Mouse (Mus musculus) spleen, embryonic (tissue): Measurements from ENCODE around the gene Tex37.

ENCODE experiments used
- CTCF ChIA-PET: fragments of 350-600 bp; sonication (Branson Sonifier 250); formaldehyde crosslinking; loops from one replicate; lab custom pipeline; 2022; lab: Charles Lee

Gene Tex37

GRCm38 (mm10) chr6:70918827-70919226 lies at the start of gene Tex37:
TSS of gene Tex37 (minus strand) at chr6:70918927.
- CTCF ChIA-PET: no interaction called here

DNA sequence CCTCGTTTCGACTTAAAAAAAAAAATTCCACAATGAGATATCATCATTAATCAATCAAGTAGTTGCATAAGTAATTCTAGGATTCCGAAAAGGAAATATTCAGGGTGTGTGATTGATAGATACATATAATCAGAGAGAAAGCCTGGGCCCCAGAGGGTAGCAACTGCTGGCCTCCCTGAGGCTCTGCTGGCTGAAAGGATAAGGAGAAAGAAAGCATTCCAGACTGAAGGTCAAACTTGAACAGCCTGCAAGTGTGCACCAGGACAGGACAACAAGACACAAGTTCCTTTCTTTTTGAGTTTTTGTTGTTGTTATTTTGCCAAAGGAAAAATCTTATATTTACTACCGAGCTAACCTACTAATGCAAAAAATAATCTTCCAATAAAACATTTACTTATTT lies 49.6 kb upstream of the Tex37 start:
- CTCF ChIA-PET: no interaction called here

DNA sequence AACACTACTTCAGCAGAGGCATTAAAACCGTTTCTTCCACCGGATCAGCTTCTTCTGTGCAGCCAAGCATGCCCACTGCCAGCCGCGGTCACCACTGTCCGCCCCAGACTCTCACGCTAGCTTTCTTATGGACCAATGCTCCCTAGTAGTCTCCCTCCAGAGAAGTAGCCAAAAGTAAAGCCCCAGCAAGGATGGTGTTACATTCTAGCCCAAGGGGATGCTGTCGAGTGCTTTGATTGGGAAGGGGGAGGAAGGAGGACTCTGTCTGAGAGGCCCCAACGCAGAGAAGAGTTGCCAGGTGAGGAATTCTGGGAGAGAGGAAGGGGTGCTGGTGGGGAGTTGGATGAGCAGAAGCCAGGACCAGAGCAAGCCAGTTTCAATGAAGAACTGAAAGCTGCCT lies 48.7 kb upstream of the Tex37 start:
- CTCF ChIA-PET: no interaction called here

- CTCF ChIA-PET: interaction anchor here (0.9 kb wide), 1 partner anchor 29 kb away, joined by 7 read pairs; no protein-coding TSS in a partner anchor
Observed at GRCm38 (mm10) chr6:70965694-70966093, 47.0 kb upstream of the Tex37 start.

GRCm38 (mm10) chr6:70964116-70964830 lies 45.5 kb upstream of the Tex37 start:
- CTCF ChIA-PET: no interaction called here

DNA sequence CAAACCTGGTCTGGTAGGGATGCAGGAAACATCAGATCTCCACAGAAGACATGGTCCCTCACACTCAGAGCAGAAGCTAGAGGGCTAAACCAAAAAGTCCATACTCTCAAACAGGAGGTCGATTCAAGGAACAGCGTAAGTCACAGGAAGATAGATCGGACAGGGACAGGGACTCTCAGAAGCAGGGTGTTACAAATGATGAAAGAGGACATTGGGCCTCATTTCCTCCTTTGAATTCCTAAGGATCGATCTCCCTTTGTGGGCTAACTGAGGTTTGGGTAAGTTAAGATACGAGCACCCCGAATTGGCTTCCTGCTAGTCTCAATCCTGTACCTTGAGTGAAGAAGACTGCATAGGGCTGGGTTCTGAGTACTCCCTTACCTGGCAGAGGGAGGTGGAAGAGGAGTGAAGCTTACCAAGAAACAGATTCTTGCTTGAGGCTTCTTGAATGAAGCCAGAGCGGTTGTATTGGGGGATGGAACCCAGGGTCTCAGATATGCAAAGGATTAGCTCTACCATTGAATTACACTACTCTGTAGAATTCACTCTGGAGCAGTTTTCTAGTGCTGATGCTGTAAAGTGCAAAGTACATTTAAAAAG lies 38.7 kb upstream of the Tex37 start:
- CTCF ChIA-PET: no interaction called here

GRCm38 (mm10) chr6:70956936-70957335 lies 38.2 kb upstream of the Tex37 start:
- CTCF ChIA-PET: no interaction called here

DNA sequence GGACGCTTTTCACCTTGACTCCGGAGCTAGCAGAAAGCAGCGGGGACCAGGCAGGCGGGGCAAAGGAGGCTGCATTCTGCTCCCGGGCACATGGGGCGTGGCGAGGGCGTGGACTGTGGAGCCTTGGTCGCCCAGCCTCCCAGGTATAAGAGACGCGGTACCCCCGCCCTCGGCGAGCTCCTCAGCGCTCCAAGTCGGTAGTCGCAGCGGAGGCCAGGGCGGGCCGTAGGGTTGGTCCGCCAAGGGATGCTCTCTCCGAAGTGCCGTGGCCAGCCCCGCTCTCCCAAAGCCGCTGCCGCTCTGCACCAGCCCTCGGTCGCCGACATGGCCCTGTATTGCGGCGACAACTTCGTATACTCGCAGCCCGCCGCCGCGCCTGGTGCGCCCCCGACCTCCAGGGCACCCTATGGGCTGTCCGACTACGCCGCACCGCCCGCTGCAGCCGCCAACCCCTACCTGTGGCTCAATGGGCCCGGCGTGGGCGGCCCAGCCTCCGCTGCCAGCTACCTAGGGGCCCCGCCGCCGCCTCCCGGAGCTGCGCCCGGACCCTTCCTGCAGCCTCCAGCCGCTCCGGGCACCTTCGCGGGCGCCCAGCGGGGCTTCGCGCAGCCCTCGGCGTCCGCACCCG lies 37.7 kb upstream of the Tex37 start, which contains the start of gene Foxi3:
Gene Foxi3, plus strand, starts transcription at position 247 of the 628 bp plus-strand sequence.
- CTCF ChIA-PET: no interaction called here

DNA sequence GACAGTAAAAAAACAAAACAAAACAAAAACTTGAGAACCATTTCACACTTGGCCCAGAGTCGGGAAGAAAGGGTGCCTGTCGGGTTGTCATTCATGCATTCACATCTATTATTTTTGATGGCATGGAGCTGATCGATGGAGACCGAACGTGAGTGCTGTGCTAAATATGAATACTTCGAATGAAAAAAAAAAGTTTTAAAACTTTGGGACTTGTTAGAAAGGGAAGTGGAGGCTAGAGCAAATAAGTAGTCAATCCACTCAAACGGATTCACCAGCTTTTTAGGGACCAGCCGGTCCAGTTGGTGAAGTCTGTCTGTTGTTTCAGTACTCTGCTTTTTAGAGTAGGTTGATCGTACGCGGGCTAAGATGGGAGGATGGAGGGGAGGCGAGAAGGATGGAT lies 37.1 kb upstream of the Tex37 start:
- CTCF ChIA-PET: no interaction called here

- CTCF ChIA-PET: no interaction called here
Observed at GRCm38 (mm10) chr6:70955291-70955800, 36.6 kb upstream of the Tex37 start.

DNA sequence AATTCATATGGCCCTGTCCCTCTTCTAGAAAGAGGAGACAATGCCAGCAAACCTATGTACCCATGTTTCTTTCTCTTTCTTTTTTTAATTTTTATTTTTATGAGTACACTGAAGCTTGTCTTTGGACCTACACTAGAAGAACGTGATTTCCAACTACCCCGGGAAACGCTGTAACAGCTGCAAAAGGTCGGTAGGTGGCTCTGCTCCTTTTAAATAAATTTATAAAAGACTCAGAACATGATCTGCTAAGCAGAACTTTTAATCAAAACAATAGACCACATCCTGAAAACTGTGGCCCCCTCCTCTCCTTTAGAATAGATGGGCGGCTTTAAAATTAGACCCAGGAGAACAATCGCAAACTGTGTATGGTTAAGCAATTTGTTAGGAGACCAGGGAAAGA lies 35.3 kb upstream of the Tex37 start:
- CTCF ChIA-PET: no interaction called here

DNA sequence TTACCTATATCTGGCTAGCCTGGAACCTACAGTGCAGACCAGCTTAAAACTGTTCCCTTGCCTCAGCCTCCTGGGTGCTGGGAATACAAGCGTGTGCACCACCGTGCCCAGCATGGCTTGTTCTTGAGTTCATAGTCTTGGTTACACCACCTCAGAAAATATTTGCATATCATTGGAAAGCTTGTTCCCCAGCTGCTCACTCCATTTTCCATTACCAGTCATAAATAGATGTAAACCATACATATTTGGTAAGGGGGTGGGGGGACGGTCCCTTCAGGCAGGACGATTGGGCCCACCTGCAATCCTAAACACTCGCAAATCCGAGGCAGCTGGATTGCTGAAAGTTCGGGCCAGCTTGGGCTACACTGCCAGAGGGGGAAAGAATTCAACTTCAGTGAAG lies 34.5 kb upstream of the Tex37 start:
- CTCF ChIA-PET: no interaction called here

DNA sequence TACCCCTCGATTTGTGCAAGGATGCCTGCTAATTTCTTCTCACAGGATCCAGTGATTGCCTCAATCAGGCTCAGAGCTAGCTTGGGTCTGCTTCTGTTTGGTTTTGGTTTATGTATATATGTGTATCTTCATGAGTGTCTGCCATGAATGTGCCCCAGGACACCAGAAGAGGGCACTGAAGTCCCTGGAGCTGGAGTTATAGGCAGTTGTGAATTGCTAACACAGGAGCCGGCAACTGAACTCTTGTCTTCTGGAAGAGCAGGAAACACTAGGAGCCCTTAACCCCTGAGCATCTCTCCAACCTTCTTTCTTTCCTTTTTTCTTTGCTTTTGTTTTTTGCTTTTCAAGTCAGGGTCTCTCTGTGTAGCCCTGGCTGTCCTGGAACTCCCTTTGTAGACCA lies 13.1 kb upstream of the Tex37 start:
- CTCF ChIA-PET: no interaction called here

DNA sequence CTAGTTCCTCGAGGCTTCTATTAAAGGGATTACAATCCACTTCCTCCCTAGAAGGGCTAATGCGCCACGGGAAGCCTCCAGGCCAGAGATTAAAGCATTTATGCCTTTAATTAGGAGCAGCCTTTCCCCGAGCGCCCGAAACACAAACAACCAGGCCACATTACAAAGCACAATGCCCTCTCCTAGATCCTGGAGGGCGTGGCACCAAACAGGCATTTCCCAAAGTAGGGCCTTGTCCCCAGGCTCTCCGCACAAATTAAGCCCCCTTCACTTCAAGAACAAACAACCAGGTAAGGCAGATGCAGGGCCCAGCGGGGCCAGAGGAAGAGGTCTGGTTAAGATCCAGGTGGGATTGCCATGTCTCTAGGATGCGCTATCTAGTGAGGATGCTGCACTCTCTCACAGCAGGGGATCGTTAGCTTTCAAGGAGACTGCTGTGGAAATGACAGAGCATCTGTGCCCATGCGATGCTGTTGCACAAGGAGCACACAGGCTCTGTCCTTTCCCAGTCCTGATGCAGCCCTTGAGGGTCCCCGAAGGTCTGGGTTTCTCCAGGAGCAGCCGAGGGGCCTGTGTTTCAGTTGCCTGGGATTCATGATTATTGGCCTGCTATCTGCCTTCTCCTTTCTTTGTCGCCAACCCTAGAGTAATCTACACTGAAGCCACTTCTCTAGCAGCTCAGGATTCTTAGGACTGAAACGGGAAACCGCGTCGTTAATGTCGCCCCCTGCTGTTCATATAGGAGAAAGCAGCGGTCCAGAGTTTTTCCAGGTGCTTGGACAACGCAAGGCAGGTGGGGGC lies 2.7 kb upstream of the Tex37 start:
- CTCF ChIA-PET: no interaction called here

GRCm38 (mm10) chr6:70912396-70912765 lies 6.3 kb downstream of the Tex37 start:
- CTCF ChIA-PET: no interaction called here

GRCm38 (mm10) chr6:70911668-70912395 lies 6.9 kb downstream of the Tex37 start:
- CTCF ChIA-PET: no interaction called here

DNA sequence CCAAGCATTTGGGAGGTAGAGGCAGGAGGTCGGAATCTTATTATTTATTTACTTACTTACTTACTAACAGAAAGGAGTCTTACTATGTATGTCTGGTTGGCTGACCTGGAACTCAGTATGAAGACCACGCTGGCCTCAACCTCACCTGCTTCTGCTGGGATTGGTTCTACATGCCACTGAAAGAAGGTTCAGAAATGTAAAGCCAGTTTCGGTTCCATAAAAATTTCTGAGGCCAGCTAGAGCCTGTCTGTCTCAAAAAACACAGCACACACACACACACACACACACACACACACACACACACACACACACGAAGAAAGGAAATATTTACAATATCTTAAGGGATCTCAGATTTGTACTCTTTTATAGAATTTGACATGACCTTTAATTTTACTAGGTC lies 8.4 kb downstream of the Tex37 start:
- CTCF ChIA-PET: interaction anchor here (0.7 kb wide), 1 partner anchor 150 kb away, joined by 3 read pairs; no protein-coding TSS in a partner anchor

GRCm38 (mm10) chr6:70909572-70909971 lies 9.2 kb downstream of the Tex37 start:
- CTCF ChIA-PET: no interaction called here

DNA sequence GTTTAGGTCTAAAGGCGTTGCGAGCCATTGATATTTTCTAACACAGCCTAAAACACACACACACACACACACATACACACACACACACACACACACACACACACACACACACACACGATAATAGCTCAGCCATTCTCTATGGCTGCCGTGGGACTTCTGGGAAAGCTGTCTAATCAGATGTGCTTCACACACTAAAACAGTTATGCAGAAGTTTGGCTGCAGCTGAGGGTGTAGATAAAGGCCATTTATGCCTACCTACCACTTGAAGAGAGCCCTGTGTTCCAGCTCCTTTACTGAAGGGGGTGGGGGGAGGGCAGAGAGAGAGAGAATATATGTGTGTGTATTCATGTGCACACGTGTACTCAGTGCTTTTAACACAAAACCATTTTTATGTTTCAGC lies 15.0 kb downstream of the Tex37 start:
- CTCF ChIA-PET: interaction anchor here (0.6 to 0.7 kb wide), 2 partner anchors 92 to 98 kb away, joined by 3 read pairs; no protein-coding TSS in a partner anchor

DNA sequence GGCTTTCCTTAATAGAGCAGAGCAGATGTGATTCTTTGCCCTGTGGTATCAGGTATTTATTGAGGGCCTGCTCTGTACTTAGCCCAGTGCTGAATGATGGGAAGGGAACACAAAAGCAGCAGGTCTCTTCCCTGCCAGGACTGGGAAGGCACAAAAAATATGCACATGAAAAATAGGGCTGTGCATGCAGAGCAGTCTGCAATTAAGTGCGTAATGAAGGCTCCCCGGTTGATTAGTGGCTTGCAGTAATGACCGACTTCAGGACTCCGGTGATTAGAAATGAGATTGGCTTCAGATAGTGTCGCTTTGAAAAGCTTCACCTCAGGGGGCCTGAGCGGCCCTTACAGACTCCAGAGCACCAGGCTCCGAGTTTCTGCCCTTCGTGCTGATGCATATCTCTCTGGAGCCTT lies 19.1 kb downstream of the Tex37 start:
- CTCF ChIA-PET: no interaction called here

DNA sequence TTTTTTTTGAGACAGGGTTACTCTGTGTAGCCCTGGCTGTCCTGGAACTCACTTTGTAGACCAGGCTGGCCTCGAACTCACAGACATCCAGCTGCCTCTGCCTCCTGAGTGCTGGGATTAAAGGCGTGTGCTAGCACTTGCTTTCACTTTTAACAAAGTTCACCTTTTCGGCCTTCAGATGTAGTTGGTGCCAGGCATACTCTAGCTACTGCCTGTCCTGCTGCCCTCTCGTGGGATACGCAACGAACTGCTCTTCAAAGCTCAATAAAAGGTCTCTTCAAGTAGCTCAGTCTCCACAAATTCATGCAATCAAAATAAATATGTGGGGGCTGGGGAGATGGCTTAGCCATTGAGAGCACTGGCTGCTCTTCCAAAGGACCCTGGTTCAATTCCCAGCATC lies 20.6 kb downstream of the Tex37 start:
- CTCF ChIA-PET: no interaction called here
